Mouse (Mus musculus) left cerebral cortex, postnatal 36 days (tissue): ENCODE measurements around the gene Sirpa. TPM values are rescaled to one million over a fixed set of nuclear protein-coding genes. Genes with fewer than 3 reads are reported as not detected.

Experiments used
- DNase-seq, 2 experiments: peaks; one replicate each; pipeline ENCODE4 v3.0.0; 2021 to 2022; ENCODE audit warnings: low spot score in 2 of 2, mixed read lengths in 1 of 2
- intact Hi-C: fragments of 180-260 bp; cut with DNase I; formaldehyde crosslinking; loops from one replicate; pipeline ENCODE4 v1.15.1; 2025
- total RNA-seq, 2 experiments: library from RNA; stranded (reverse); gene quantifications; 2 replicates each; pipeline ENCODE4 v1.2.3; 2021

Sirpa gene
- total RNA-seq, 2 experiments from 2014 or later = 386 to 401 TPM

GRCm38 (mm10) chr2:129679066-129679465 lies 86.4 kb downstream of the Sirpa start:
- DNase-seq = no peak
- intact Hi-C loops = loop anchor here (10.0 kb wide), 2 partner anchors 376 to 486 kb away; no protein-coding TSS in a partner anchor

DNA sequence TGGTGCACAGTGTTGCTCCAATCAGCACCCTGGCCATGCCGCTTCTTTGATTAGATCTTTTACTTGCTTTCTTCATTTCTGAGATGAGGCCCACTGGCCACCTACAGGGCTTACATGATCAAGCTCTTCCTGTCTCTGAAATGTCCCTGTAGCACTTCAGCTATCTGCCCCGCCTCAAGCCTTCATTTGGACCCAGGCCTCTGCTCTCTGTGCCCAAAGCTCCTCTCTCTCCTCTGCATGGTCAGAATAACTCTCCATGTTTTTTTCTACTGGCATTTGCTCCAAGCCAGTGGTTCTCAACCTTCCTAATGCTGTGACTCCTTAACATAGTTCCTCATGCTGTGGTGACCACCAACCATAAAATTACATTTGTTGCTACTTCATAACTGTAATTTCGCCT lies 87.6 kb downstream of the Sirpa start:
- DNase-seq = no peak
- intact Hi-C loops = no loop called here

Other genes with a start within 250 kb of the Sirpa start
- gene Il1b, start 221.7 kb upstream of the Sirpa start, total RNA-seq = under 1 TPM in 1 of 2 experiments, not detected in 1; 0.32 TPM
- 1 to 10 TPM in 1 of 2 experiments, under 1 TPM in 1; 0.68 to 1.1 TPM for gene F830045P16Rik, start 56.2 kb upstream of the Sirpa start, total RNA-seq
- gene Pdyn, start 107.0 kb downstream of the Sirpa start, total RNA-seq = 10 to 100 TPM; 29.2 to 33.9 TPM
- 10 to 100 TPM; 33.7 to 34.5 TPM for gene Stk35, start 207.7 kb downstream of the Sirpa start, total RNA-seq